Mouse (Mus musculus): ENCODE results near the gene Cnbd2. TPM values are rescaled to one million over a fixed set of nuclear protein-coding genes. Genes with fewer than 3 reads are reported as not detected.
A peak's percentile ranks its signal among the peaks of the same experiment; 100 is the strongest.

The Cnbd2 gene
- polyA plus RNA-seq, 1 experiment from 2014 or later, result 2.9 TPM

GRCm38 (mm10) chr2:156421381-156422110 lies 109.4 kb downstream of the Cnbd2 start:
- ATAC-seq (replicated peaks; ENCODE audit: low FRiP score) (peak; percentile 26), DNase-seq (ENCODE audit: low spot score) (no peak)
- H3K36me3 ChIP-seq (ENCODE audit: control insufficient read depth, insufficient read depth, low read length), result no peaks in the 10 kb centered on the region
- peak overlapping the region; percentile 30; the same call in 1 of the 2 replicates for H3K9ac ChIP-seq (ENCODE audit: low read depth, low read length)
- H3K4me2 ChIP-seq, result peak overlapping the region; percentile 92
- H3K4me3 ChIP-seq (ENCODE audit: low read depth, low read length), result peak overlapping the region; percentile 58
- H3K27me3 ChIP-seq (replicated peaks; ENCODE audit: control insufficient read depth, insufficient read depth, low read length), result peaks cover 67% of the 10 kb centered on the region
- H3K27ac ChIP-seq (ENCODE audit: low read depth, low read length), result no peak overlapping the region
- H3K4me1 ChIP-seq (replicated peaks; ENCODE audit: control insufficient read depth, insufficient read depth, low read length), result peaks cover 9% of the 10 kb centered on the region
- H3K9me3 ChIP-seq (ENCODE audit: control insufficient read depth, low read length), result no peaks in the 10 kb centered on the region
- WGBS, result 1% methylated on average over 36 of the region's 36 CpGs

- Histone ChIP-seq H3K9me3 (ENCODE audit: control insufficient read depth, low read length) (no peaks in the 10 kb centered on the region), H3K4me3 (ENCODE audit: low read depth, low read length) (no peak overlapping the region), H3K4me1 (replicated peaks; ENCODE audit: control insufficient read depth, insufficient read depth, low read length) (peaks cover 9% of the 10 kb centered on the region), H3K27ac (ENCODE audit: low read depth, low read length) (no peak overlapping the region), H3K36me3 (ENCODE audit: control insufficient read depth, insufficient read depth, low read length) (no peaks in the 10 kb centered on the region), H3K27me3 (replicated peaks; ENCODE audit: control insufficient read depth, insufficient read depth, low read length) (peaks cover 67% of the 10 kb centered on the region), H3K9ac (ENCODE audit: low read depth, low read length) (no peak overlapping the region), H3K4me2 (no peak overlapping the region)
- DNase-seq (ENCODE audit: low spot score) (no peak), ATAC-seq (replicated peaks; ENCODE audit: low FRiP score) (no peak)
- 3% methylated on average over 8 of the region's 8 CpGs for WGBS
These were observed 110.5 kb downstream of the Cnbd2 start for GRCm38 (mm10) chr2:156422631-156423030.

GRCm38 (mm10) chr2:156423672-156424071 lies 111.6 kb downstream of the Cnbd2 start:
- no peak overlapping the region for H3K4me3 ChIP-seq (ENCODE audit: low read depth, low read length)
- peaks cover 64% of the 10 kb centered on the region for H3K27me3 ChIP-seq (replicated peaks; ENCODE audit: control insufficient read depth, insufficient read depth, low read length)
- ATAC-seq (replicated peaks; ENCODE audit: low FRiP score) (no peak), DNase-seq (ENCODE audit: low spot score) (no peak)
- H3K9me3 ChIP-seq (ENCODE audit: control insufficient read depth, low read length), result no peaks in the 10 kb centered on the region
- peaks cover 9% of the 10 kb centered on the region for H3K4me1 ChIP-seq (replicated peaks; ENCODE audit: control insufficient read depth, insufficient read depth, low read length)
- H3K4me2 ChIP-seq, result no peak overlapping the region
- H3K27ac ChIP-seq (ENCODE audit: low read depth, low read length), result no peak overlapping the region
- 68% methylated on average over 4 of the region's 4 CpGs for WGBS
- H3K9ac ChIP-seq (ENCODE audit: low read depth, low read length), result no peak overlapping the region
- no peaks in the 10 kb centered on the region for H3K36me3 ChIP-seq (ENCODE audit: control insufficient read depth, insufficient read depth, low read length)

Small RNA genes within 50 kb of the gene (microRNA-seq; reads per million reads assigned to microRNA genes)
- gene Gm22758 (ENCODE audit: borderline number of aligned reads) (not detected), gene Gm22759 (ENCODE audit: borderline number of aligned reads) (not detected)

Other genes starting within 250 kb of the Cnbd2 start
- gene Spag4, start 247.1 kb upstream of the Cnbd2 start, polyA plus RNA-seq (2014; fragmentation: Nextera tagmentation; extraction: Ambion mirVana), result 4.1 and 4.7 TPM in 2 replicates
- gene Cpne1, start 200.3 kb upstream of the Cnbd2 start, polyA plus RNA-seq (2014; fragmentation: Nextera tagmentation; extraction: Ambion mirVana), result 55.8 and 62.5 TPM in 2 replicates
- 20.0 and 31.5 TPM in 2 replicates for gene Rbm12, start 200.3 kb upstream of the Cnbd2 start, polyA plus RNA-seq (2014; fragmentation: Nextera tagmentation; extraction: Ambion mirVana)
- gene Gm28036, start 185.2 kb upstream of the Cnbd2 start, polyA plus RNA-seq (2014; fragmentation: Nextera tagmentation; extraction: Ambion mirVana), result 10.8 and 12.1 TPM in 2 replicates
- 371 and 439 TPM in 2 replicates for gene Romo1, start 168.3 kb upstream of the Cnbd2 start, polyA plus RNA-seq (2014; fragmentation: Nextera tagmentation; extraction: Ambion mirVana)
- 87.5 and 91.4 TPM in 2 replicates for gene Nfs1, start 168.1 kb upstream of the Cnbd2 start, polyA plus RNA-seq (2014; fragmentation: Nextera tagmentation; extraction: Ambion mirVana)
- 485 and 514 TPM in 2 replicates for gene Rbm39, start 132.1 kb upstream of the Cnbd2 start, polyA plus RNA-seq (2014; fragmentation: Nextera tagmentation; extraction: Ambion mirVana)
- 33.8 and 42.9 TPM in 2 replicates for gene Phf20, start 115.8 kb upstream of the Cnbd2 start, polyA plus RNA-seq (2014; fragmentation: Nextera tagmentation; extraction: Ambion mirVana)
- gene Scand1, start 405 bp downstream of the Cnbd2 start, polyA plus RNA-seq (2014; fragmentation: Nextera tagmentation; extraction: Ambion mirVana), result 58.9 and 63.6 TPM in 2 replicates
- gene Epb41l1, start 108.6 kb downstream of the Cnbd2 start, polyA plus RNA-seq (2014; fragmentation: Nextera tagmentation; extraction: Ambion mirVana), result 1.4 and 1.5 TPM in 2 replicates
- 32.2 and 33.6 TPM in 2 replicates for gene Aar2, start 235.3 kb downstream of the Cnbd2 start, polyA plus RNA-seq (2014; fragmentation: Nextera tagmentation; extraction: Ambion mirVana)